ENCODE assay signal across 10 mouse cellular contexts in genomic region chr11:95120633-95121020, GRCm38 (mm10). TPM values are rescaled to one million over a fixed set of nuclear protein-coding genes. Genes with fewer than 3 reads are reported as not detected.
DNase-seq lines count a peak whose midpoint lies in the region; ATAC-seq and TF ChIP-seq lines count a peak whose summit lies in the region.
"Had no signal": no experiment of that assay in that cellular context is flagged by ENCODE, and none has a peak within 500 bp of the region (broad histone marks: within the 10 kb centered on the region; RNA-seq: fewer than 3 reads in every experiment).

No protein-coding gene starts in this region.

- ATAC-seq in lung, embryonic 15.5 days (ENCODE audit: borderline replicate concordance, extremely low read depth, low FRiP score, low TSS enrichment): no peak
- no peak for ATAC-seq in forebrain, embryonic 15.5 days (replicated peaks)
- ATAC-seq in limb, embryonic 12.5 days (ENCODE audit: insufficient number of reproducible peaks, insufficient read depth, low FRiP score, low TSS enrichment, low read depth): no peak
- no peak for ATAC-seq in stomach, embryonic 14.5 days (ENCODE audit: insufficient number of reproducible peaks, insufficient read depth, low FRiP score, low read depth)

- 0 out of 2 replicates have a peak overlapping the region, but pooled peaks have one; percentile 10 for H3K9ac ChIP-seq in lung, embryonic 15.5 days
- 0 out of 2 replicates have a peak overlapping the region, but pooled peaks have one; percentile 35 for H3K9ac ChIP-seq in forebrain, embryonic 15.5 days (replicated peaks)
- H3K9ac ChIP-seq in limb, embryonic 12.5 days (replicated peaks): peak overlapping the region; percentile 50
- H3K9ac ChIP-seq in stomach, embryonic 14.5 days (replicated peaks; ENCODE audit: low read depth, low read length): no peak overlapping the region; the same call in 1 of the 2 replicates
- H3K9ac ChIP-seq: liver, embryonic 15.5 days had no signal

- peak overlapping the region; percentile 90 for H3K4me2 ChIP-seq in lung, embryonic 15.5 days
- peak overlapping the region; percentile 78 for H3K4me2 ChIP-seq in forebrain, embryonic 15.5 days (replicated peaks)
- H3K4me2 ChIP-seq in limb, embryonic 12.5 days: peak overlapping the region; percentile 82
- H3K4me2 ChIP-seq in stomach, embryonic 14.5 days (replicated peaks; ENCODE audit: low read depth, low read length): peak overlapping the region; percentile 58

- no peaks in the 10 kb centered on the region for H3K9me3 ChIP-seq in lung, embryonic 15.5 days
- no peaks in the 10 kb centered on the region for H3K9me3 ChIP-seq in forebrain, embryonic 15.5 days
- no peaks in the 10 kb centered on the region for H3K9me3 ChIP-seq in limb, embryonic 12.5 days
- H3K9me3 ChIP-seq in stomach, embryonic 14.5 days (ENCODE audit: control insufficient read depth, low read depth, low read length): no peaks in the 10 kb centered on the region
- H3K9me3 ChIP-seq: liver, embryonic 15.5 days had no signal

- H3K36me3 ChIP-seq in lung, embryonic 15.5 days: no peaks in the 10 kb centered on the region
- H3K36me3 ChIP-seq in forebrain, embryonic 15.5 days: no peaks in the 10 kb centered on the region
- H3K36me3 ChIP-seq in limb, embryonic 12.5 days: no peaks in the 10 kb centered on the region
- H3K36me3 ChIP-seq in stomach, embryonic 14.5 days (ENCODE audit: control insufficient read depth, insufficient read depth, low read length): no peaks in the 10 kb centered on the region
- H3K36me3 ChIP-seq: liver, embryonic 15.5 days had no signal

- peaks cover 30% of the 10 kb centered on the region for H3K4me1 ChIP-seq in lung, embryonic 15.5 days
- H3K4me1 ChIP-seq in forebrain, embryonic 15.5 days: peaks cover 25% of the 10 kb centered on the region
- H3K4me1 ChIP-seq in limb, embryonic 12.5 days (replicated peaks): peaks cover 29% of the 10 kb centered on the region
- H3K4me1 ChIP-seq in stomach, embryonic 14.5 days (ENCODE audit: control insufficient read depth, insufficient read depth, low read length): peaks cover 13% of the 10 kb centered on the region
- H3K4me1 ChIP-seq: liver, embryonic 15.5 days had no signal

- H3K27me3 ChIP-seq in lung, embryonic 15.5 days: peaks cover 76% of the 10 kb centered on the region
- peaks cover 80% of the 10 kb centered on the region for H3K27me3 ChIP-seq in forebrain, embryonic 15.5 days
- peaks cover 84% of the 10 kb centered on the region for H3K27me3 ChIP-seq in limb, embryonic 12.5 days
- H3K27me3 ChIP-seq in stomach, embryonic 14.5 days (ENCODE audit: control insufficient read depth, insufficient read depth, low read length): peaks cover 49% of the 10 kb centered on the region

- no peak overlapping the region for H3K27ac ChIP-seq in lung, embryonic 15.5 days
- H3K27ac ChIP-seq in forebrain, embryonic 15.5 days (replicated peaks): no peak overlapping the region
- no peak overlapping the region for H3K27ac ChIP-seq in limb, embryonic 12.5 days
- no peak overlapping the region for H3K27ac ChIP-seq in stomach, embryonic 14.5 days (ENCODE audit: low read length)
- H3K27ac ChIP-seq in left cerebral cortex, adult 2 months: no peak overlapping the region
- H3K27ac ChIP-seq: liver, embryonic 15.5 days had no signal

- DNase-seq in lung, postnatal 10 days: no peak
- no peak for DNase-seq in right cerebral cortex, postnatal 25 days
- no peak for DNase-seq in left cerebral cortex, adult 2 months (ENCODE audit: extremely low spot score in 1 of 2, low spot score in 2 of 2)
- DNase-seq in left cerebral cortex, postnatal 10 days (ENCODE audit: extremely low spot score in 1 of 2, low spot score in 2 of 2): no peak
- DNase-seq: kidney, adult 11 months had no signal

- intact Hi-C loops in left cerebral cortex, adult 2 months (cut with DNase I): no loop called here
- intact Hi-C loops in left cerebral cortex, postnatal 10 days (cut with DNase I): no loop called here

- H3K4me3 ChIP-seq in lung, embryonic 15.5 days: peak overlapping the region; percentile 41
- H3K4me3 ChIP-seq in forebrain, embryonic 15.5 days: peak overlapping the region; percentile 43
- peak overlapping the region; percentile 48 for H3K4me3 ChIP-seq in limb, embryonic 12.5 days (replicated peaks)
- peak overlapping the region; percentile 36 for H3K4me3 ChIP-seq in stomach, embryonic 14.5 days (ENCODE audit: low read depth, low read length)
- no peak overlapping the region for H3K4me3 ChIP-seq in left cerebral cortex, adult 2 months
- H3K4me3 ChIP-seq: liver, embryonic 15.5 days had no signal

- WGBS in lung, embryonic 15.5 days: 2% methylated on average over 21 of the region's 21 CpGs
- under 1% methylated on average over 21 of the region's 21 CpGs for WGBS in forebrain, embryonic 15.5 days
- WGBS in limb, embryonic 12.5 days: under 1% methylated on average over 21 of the region's 21 CpGs
- WGBS in stomach, embryonic 14.5 days: under 1% methylated on average over 21 of the region's 21 CpGs

- no peak for TF ChIP-seq CTCF in left cerebral cortex, adult 2 months (IDR thresholded peaks at IDR 0.05)

RNA-seq across cellular contexts. Expression of gene Dlx3, which starts 0.7 kb away (rescaled TPM):
- polyA plus RNA-seq in lung, embryonic 15.5 days (2015; fragmentation: Nextera tagmentation; extraction: Ambion mirVana): 0.23 and 0.50 TPM in 2 replicates
- polyA plus RNA-seq in forebrain, embryonic 15.5 days (2015; fragmentation: Nextera tagmentation; extraction: Ambion mirVana): not detected in 2 replicates
- polyA plus RNA-seq in limb, embryonic 12.5 days (2016; fragmentation: Nextera tagmentation; extraction: Ambion mirVana): 8.4 and 9.9 TPM in 2 replicates
- 3.1 and 4.5 TPM in 2 replicates for polyA plus RNA-seq in stomach, embryonic 14.5 days (2014; fragmentation: Nextera tagmentation; extraction: Ambion mirVana)
- total RNA-seq in left cerebral cortex, adult 2 months (2021): not detected
- total RNA-seq in left cerebral cortex, postnatal 10 days (2021): not detected

RNA-seq across cellular contexts. Expression of gene Dlx4, which starts 25.4 kb away (rescaled TPM):
- polyA plus RNA-seq in lung, embryonic 15.5 days (2015; fragmentation: Nextera tagmentation; extraction: Ambion mirVana): 0.41 and 0.45 TPM in 2 replicates
- polyA plus RNA-seq in forebrain, embryonic 15.5 days (2015; fragmentation: Nextera tagmentation; extraction: Ambion mirVana): not detected in 2 replicates
- 1.4 and 1.9 TPM in 2 replicates for polyA plus RNA-seq in limb, embryonic 12.5 days (2016; fragmentation: Nextera tagmentation; extraction: Ambion mirVana)
- 0.46 and 0.52 TPM in 2 replicates for polyA plus RNA-seq in stomach, embryonic 14.5 days (2014; fragmentation: Nextera tagmentation; extraction: Ambion mirVana)
- total RNA-seq in left cerebral cortex, adult 2 months (2021): not detected
- total RNA-seq in left cerebral cortex, postnatal 10 days (2021): not detected

RNA-seq across cellular contexts. Expression of gene Itga3, which starts 44.0 kb away (rescaled TPM):
- polyA plus RNA-seq in lung, embryonic 15.5 days (2015; fragmentation: Nextera tagmentation; extraction: Ambion mirVana): 27.0 and 27.3 TPM in 2 replicates
- polyA plus RNA-seq in forebrain, embryonic 15.5 days (2015; fragmentation: Nextera tagmentation; extraction: Ambion mirVana): 5.9 and 6.9 TPM in 2 replicates
- polyA plus RNA-seq in limb, embryonic 12.5 days (2016; fragmentation: Nextera tagmentation; extraction: Ambion mirVana): 7.7 and 7.9 TPM in 2 replicates
- polyA plus RNA-seq in stomach, embryonic 14.5 days (2014; fragmentation: Nextera tagmentation; extraction: Ambion mirVana): 21.5 and 23.3 TPM in 2 replicates
- 10 to 100 TPM; 17.4 to 17.8 TPM for total RNA-seq in left cerebral cortex, adult 2 months (2021)
- 10 to 100 TPM; 13.6 to 16.2 TPM for total RNA-seq in left cerebral cortex, postnatal 10 days (2021)
